Mouse (Mus musculus) kidney, postnatal 14 days (tissue): Measurements from ENCODE around the gene Olfr221.
A peak's percentile ranks its signal among the peaks of the same experiment; 100 is the strongest.

ENCODE experiments used
- DNase-seq: peaks from one replicate; pipeline ENCODE4 v3.0.0; 2022; ENCODE audit warnings: mixed read lengths

Gene Olfr221

GRCm38 (mm10) chr14:52003981-52004495, 38.2 kb downstream of the Olfr221 start:
- DNase-seq, result no peak

GRCm38 (mm10) chr14:51997483-51997882, 44.8 kb downstream of the Olfr221 start:
- no peak for DNase-seq

GRCm38 (mm10) chr14:51996866-51997265, 45.4 kb downstream of the Olfr221 start:
- no peak for DNase-seq

DNA sequence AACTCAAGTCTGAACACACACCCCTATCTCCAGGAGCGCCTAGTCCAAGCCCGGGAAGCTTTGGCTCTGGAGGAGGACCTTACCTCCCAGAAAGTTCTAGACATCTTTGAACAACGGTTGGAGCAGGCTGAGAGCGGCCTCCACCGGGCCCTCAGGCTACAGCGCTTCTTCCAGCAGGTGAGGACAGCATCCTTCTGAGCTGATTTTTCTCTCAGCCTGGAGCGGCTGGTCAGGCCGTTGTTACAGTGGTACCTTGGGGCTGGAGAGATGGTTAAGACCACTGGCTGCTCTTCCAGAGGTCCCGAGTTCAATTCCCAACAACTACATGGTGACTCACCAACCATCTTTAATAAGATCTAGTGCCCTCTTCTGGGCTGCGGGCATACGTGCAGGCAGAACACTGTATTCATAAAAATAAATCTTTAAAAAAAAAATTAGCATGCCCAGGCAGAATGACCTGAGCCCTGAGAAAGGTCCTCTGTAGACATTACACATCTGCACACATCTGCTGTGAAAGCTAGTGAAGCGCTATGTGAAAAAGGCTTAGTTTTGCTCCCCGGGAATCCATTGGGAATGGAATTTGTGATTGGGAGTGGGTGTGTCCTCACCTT, 45.9 kb downstream of the Olfr221 start:
- DNase-seq, result no peak

DNA sequence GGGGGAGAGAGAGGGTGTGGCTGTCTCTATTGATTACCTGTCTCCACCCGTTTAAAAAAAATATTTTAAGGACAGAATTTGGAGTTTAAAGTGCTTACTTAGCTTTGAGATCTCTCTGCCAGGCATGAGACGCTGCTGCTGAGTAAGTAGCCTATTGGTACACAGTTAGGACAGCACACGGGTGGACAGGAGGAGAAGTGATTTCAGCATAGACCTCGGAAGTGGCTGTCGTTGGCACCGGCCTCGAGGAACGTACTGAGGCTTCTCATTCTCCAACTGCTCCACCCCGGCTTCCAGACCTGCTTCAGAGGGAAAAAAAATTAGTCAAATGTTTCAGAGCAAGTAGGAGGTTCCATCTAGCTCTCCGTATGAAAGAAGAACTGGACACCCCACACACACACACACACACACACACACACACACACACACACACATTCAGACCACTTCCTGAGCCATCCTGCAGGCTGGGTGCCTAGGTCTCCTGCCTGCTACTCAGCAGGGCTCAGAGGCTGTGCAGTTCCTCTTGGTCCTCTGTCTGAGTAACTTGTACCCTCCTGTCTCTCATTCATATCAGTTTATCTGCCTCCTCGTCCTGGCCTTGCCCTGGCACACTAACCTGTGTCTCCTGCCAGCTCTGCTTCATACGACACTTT, 46.9 kb downstream of the Olfr221 start:
- DNase-seq, result no peak

- DNase-seq, result no peak
These were observed 47.8 kb downstream of the Olfr221 start for GRCm38 (mm10) chr14:51994453-51994852.

- DNase-seq, result no peak
These were observed 52.7 kb downstream of the Olfr221 start for GRCm38 (mm10) chr14:51989461-51989970.

DNA sequence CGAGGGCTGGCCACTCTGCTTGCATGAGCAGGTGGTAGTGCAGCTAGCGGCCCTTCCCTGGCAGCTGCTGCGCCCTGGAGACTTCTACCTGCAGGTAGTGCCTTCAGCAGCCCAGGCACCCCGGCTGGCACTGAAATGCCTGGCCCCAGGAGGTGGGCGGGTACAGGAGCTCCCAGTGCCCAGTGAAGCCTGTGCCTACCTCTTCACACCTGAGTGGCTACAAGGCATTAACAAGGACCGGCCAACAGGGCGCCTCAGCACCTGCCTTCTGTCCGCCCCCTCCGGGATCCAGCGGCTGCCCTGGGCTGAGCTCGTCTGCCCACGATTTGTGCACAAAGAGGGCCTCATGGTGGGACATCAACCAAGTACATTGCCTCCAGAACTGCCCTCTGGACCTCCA, 53.5 kb downstream of the Olfr221 start:
- DNase-seq, result peak; percentile 81

- DNase-seq, result no peak
These were observed 55.1 kb downstream of the Olfr221 start for GRCm38 (mm10) chr14:51987177-51987576.

DNA sequence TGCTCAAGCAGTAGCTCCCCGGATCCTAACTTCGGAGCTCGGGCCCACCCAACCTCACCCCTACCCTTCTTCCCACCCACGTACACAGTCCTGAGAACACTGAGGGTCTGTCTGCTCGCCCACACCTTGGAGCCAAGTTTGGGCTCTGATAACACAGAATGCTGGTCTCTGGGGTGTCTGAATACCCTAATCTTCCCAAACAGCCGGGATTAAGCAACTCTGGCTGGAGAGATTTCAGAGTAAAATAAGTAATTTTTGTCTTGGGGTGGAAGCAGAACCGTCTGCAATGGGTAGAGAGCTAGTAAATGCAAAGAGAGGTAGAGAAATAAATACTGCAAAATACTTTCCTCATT, 56.1 kb downstream of the Olfr221 start:
- no peak for DNase-seq

GRCm38 (mm10) chr14:51985301-51986152, 56.7 kb downstream of the Olfr221 start:
- peak; percentile 87 for DNase-seq

- DNase-seq, result peak; percentile 91
These were observed 57.7 kb downstream of the Olfr221 start, which contains the start of gene Arhgef40 for GRCm38 (mm10) chr14:51984247-51985231. Gene Arhgef40 (plus strand): TSS chr14:51984719.
